Mouse (Mus musculus) lung, postnatal 0 days (tissue): ENCODE data around the gene Hebp1. TPM values are rescaled to one million over a fixed set of nuclear protein-coding genes. Genes with fewer than 3 reads are reported as not detected.

ENCODE experiments used
- ATAC-seq: fragments of 200-750 bp; cut with Nextera tagmentation; 2 replicates; pipeline ENCODE4 v1.8.0; 2017; ENCODE audit warnings: moderate library complexity
- DNase-seq: peaks from one replicate; pipeline ENCODE4 v3.0.0-alpha.2; 2016; ENCODE audit warnings: low spot score
- H3K27ac ChIP-seq: fragments of 300-500 bp; sonication (generic); 2 replicates; pipeline ENCODE4 v1.5.1; 2014; ENCODE audit warnings: antibody characterized with exemption, mild to moderate bottlenecking, low read length, mixed read lengths
- H3K27me3 ChIP-seq: fragments of 300-500 bp; sonication (generic); replicated peaks from 2 replicates; pipeline ENCODE4 v1.6.1; 2014; ENCODE audit warnings: low read length, mixed read lengths; ENCODE audit not compliant: insufficient read depth
- H3K36me3 ChIP-seq: fragments of 300-500 bp; sonication (generic); 2 replicates; pipeline ENCODE4 v1.6.1; 2014; ENCODE audit warnings: low read length, mixed read lengths; ENCODE audit not compliant: insufficient read depth
- H3K4me1 ChIP-seq: fragments of 300-500 bp; sonication (generic); 2 replicates; pipeline ENCODE4 v1.6.1; 2014; ENCODE audit warnings: antibody characterized with exemption, low read depth, low read length, mixed read lengths; ENCODE audit not compliant: insufficient read depth
- H3K4me2 ChIP-seq: fragments of 300-500 bp; sonication (generic); replicated peaks from 2 replicates; pipeline ENCODE4 v1.6.1; 2014; ENCODE audit warnings: low read depth, mild to moderate bottlenecking, low read length, moderate library complexity, mixed read lengths
- H3K4me3 ChIP-seq: fragments of 300-500 bp; sonication (generic); 2 replicates; pipeline ENCODE4 v1.5.1; 2014; ENCODE audit warnings: low read depth, low read length
- H3K9ac ChIP-seq: fragments of 300-500 bp; sonication (generic); replicated peaks from 2 replicates; pipeline ENCODE4 v1.6.1; 2014; ENCODE audit warnings: low read depth, mild to moderate bottlenecking
- H3K9me3 ChIP-seq: fragments of 300-500 bp; sonication (generic); 2 replicates; pipeline ENCODE4 v1.6.1; 2016; ENCODE audit warnings: low read length, mixed read lengths
- CTCF ChIP-seq: IDR thresholded peaks from 2 replicates; pipeline ENCODE4 v1.5.1; 2016; ENCODE audit warnings: antibody characterized with exemption, mild to moderate bottlenecking
- EP300 ChIP-seq: IDR thresholded peaks from 2 replicates; pipeline ENCODE4 v1.6.1; 2016; ENCODE audit warnings: antibody characterized with exemption, mild to moderate bottlenecking, control low read depth
- WGBS: fragments of 180-500 bp; shearing (Covaris S2); extraction: QIAGEN DNeasy Blood & Tissue Kit; methylation state at CpG from one replicate; pipeline ENCODE4 v1.1.7; 2014; 5-methylcytosine and 5-hydroxymethylcytosine counted together
- polyA plus RNA-seq: library from polyadenylated mRNA; unstranded; fragments of >200 nt; fragmentation: Nextera tagmentation; extraction: Ambion mirVana; gene quantifications from 2 replicates; pipeline ENCODE4 v1.2.1, GENCODE M21; 2015

Hebp1 gene
- polyA plus RNA-seq, 1 experiment from 2014 or later, result 16.5 TPM

- 55% methylated on average over 4 of the region's 4 CpGs for WGBS
- Histone ChIP-seq H3K27ac (no peak overlapping the region), H3K9ac (no peak overlapping the region), H3K4me2 (no peak overlapping the region), H3K4me1 (no peaks in the 10 kb centered on the region; the same call in 1 of the 2 replicates), H3K27me3 (no peaks in the 10 kb centered on the region), H3K4me3 (no peak overlapping the region), H3K9me3 (no peaks in the 10 kb centered on the region), H3K36me3 (no peaks in the 10 kb centered on the region)
- TF ChIP-seq CTCF (no peak), EP300 (no peak)
- DNase-seq (no peak), ATAC-seq (no peak)
Observed at GRCm38 (mm10) chr6:135193733-135194132, 4.1 kb downstream of the Hebp1 start.

GRCm38 (mm10) chr6:135192993-135193392 lies 4.8 kb downstream of the Hebp1 start:
- no peaks in the 10 kb centered on the region for H3K27me3 ChIP-seq
- WGBS, result 85% methylated on average over 8 of the region's 8 CpGs
- H3K27ac ChIP-seq, result no peak overlapping the region
- H3K9ac ChIP-seq, result no peak overlapping the region
- no peaks in the 10 kb centered on the region; the same call in 1 of the 2 replicates for H3K4me1 ChIP-seq
- H3K4me2 ChIP-seq, result no peak overlapping the region
- no peak for TF ChIP-seq CTCF
- TF ChIP-seq EP300, result no peak
- DNase-seq, result no peak
- H3K36me3 ChIP-seq, result no peaks in the 10 kb centered on the region
- no peak overlapping the region for H3K4me3 ChIP-seq
- no peak for ATAC-seq
- no peaks in the 10 kb centered on the region for H3K9me3 ChIP-seq

- no peak for ATAC-seq
- 70% methylated on average over 1 of the region's 1 CpGs for WGBS
- H3K36me3 ChIP-seq, result no peaks in the 10 kb centered on the region
- H3K4me2 ChIP-seq, result no peak overlapping the region
- H3K4me1 ChIP-seq, result no peaks in the 10 kb centered on the region
- H3K27ac ChIP-seq, result no peak overlapping the region
- H3K4me3 ChIP-seq, result no peak overlapping the region
- no peaks in the 10 kb centered on the region for H3K27me3 ChIP-seq
- H3K9me3 ChIP-seq, result no peaks in the 10 kb centered on the region
- no peak overlapping the region for H3K9ac ChIP-seq
- TF ChIP-seq EP300 (no peak), CTCF (no peak)
- DNase-seq, result no peak
Observed at GRCm38 (mm10) chr6:135191906-135192305, 5.9 kb downstream of the Hebp1 start.

DNA sequence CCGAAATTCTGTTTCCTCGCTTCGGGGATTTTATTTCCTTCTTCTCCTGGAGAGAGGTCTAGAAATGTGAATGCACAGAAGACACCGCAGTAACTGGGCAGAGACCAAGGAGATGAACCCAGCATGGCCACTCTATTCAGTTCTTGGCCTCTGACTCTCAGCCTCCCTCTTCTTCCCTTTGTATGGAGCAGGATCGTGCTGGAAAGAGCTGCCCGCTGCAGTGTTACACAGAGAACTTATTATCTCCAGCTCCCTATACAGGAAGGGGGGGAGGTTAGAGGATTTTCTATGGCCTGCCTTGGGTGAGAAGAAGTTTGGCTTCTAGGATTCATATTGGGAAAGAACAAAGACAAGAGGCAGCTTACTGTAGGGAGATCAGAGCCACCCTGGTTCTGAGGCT lies 7.7 kb downstream of the Hebp1 start:
- WGBS, result 76% methylated on average over 6 of the region's 6 CpGs
- TF ChIP-seq EP300 (no peak), CTCF (no peak)
- no peak overlapping the region for H3K4me3 ChIP-seq
- no peaks in the 10 kb centered on the region for H3K36me3 ChIP-seq
- no peak overlapping the region for H3K4me2 ChIP-seq
- H3K27me3 ChIP-seq, result no peaks in the 10 kb centered on the region
- ATAC-seq (no peak), DNase-seq (no peak)
- H3K27ac ChIP-seq, result no peak overlapping the region
- no peaks in the 10 kb centered on the region for H3K4me1 ChIP-seq
- no peaks in the 10 kb centered on the region for H3K9me3 ChIP-seq
- H3K9ac ChIP-seq, result no peak overlapping the region

DNA sequence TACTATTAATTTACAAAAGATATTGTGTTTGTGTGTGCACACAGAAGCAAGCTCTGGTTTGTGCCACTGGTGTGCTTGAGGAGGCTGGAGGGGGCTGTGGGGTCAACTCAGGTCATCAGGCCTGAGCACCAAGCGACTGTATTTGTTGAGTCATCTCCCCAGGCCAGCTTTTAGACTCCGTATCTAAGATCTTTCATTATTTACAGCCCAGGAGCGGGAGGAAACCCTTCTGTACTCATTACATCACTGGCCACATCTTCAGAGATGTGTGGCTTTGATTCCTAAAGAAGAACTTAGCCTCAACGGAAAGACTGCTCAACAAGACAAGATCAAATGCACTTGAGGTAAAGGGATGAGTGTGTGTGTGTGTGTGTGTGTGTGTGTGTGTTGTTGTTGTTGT lies 9.2 kb downstream of the Hebp1 start:
- H3K4me3 ChIP-seq, result no peak overlapping the region
- TF ChIP-seq CTCF, result no peak
- TF ChIP-seq EP300, result no peak
- no peaks in the 10 kb centered on the region for H3K9me3 ChIP-seq
- no peak overlapping the region for H3K4me2 ChIP-seq
- no peaks in the 10 kb centered on the region for H3K36me3 ChIP-seq
- DNase-seq, result no peak
- 52% methylated on average over 4 of the region's 4 CpGs for WGBS
- H3K27ac ChIP-seq, result no peak overlapping the region
- no peaks in the 10 kb centered on the region for H3K4me1 ChIP-seq
- ATAC-seq, result no peak
- no peak overlapping the region for H3K9ac ChIP-seq
- no peaks in the 10 kb centered on the region for H3K27me3 ChIP-seq

DNA sequence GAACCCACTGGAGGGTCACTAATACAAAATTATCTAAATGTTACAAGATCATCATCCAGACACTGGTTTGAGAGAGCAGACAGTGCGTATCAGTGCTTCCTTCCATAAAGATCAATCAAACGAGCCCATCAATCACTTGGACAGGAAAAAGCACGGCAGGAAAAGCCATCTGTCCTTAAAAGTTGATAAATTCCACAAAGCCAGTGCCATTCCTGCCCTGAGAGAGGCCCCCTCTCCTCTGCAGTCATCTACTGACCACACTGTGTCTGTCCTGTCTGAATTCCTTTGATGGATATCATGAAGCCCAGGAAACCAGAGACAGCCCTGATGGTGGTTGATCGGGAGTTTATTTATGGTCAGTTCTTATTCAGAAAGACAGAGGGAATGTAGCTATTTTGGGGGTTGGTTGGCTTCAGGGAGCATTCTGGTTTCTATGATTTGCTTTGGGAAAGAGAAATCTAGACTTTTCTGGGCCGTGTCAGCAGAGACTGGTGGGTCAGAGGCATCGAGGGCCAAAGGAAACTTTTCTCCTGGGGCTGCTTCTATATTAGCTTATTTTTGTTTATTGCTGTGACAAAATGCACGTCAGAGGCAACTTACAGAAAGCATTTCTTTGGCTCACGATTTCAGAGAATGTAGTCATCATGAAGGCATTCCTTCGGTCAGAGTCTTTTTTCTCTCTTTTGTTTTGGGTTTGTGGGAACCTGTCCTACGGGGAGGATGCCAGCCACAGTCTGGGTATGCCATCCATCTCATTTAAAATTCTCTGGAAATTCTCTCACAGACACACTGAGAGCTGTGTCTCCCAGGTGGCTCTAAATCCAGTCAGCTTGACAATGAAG lies 10.5 kb downstream of the Hebp1 start:
- H3K9me3 ChIP-seq, result no peaks in the 10 kb centered on the region
- WGBS, result 41% methylated on average over 10 of the region's 10 CpGs
- TF ChIP-seq CTCF (no peak), EP300 (no peak)
- ATAC-seq (no peak), DNase-seq (no peak)
- no peaks in the 10 kb centered on the region for H3K4me1 ChIP-seq
- H3K27ac ChIP-seq, result no peak overlapping the region
- H3K27me3 ChIP-seq, result no peaks in the 10 kb centered on the region
- no peak overlapping the region for H3K4me3 ChIP-seq
- H3K9ac ChIP-seq, result no peak overlapping the region
- no peak overlapping the region for H3K4me2 ChIP-seq
- no peaks in the 10 kb centered on the region for H3K36me3 ChIP-seq
